11 mouse cellular contexts compared by ENCODE assay signal in genomic region chr17:71251601-71252001, GRCm38 (mm10).
DNase-seq lines count a peak whose midpoint lies in the region; ATAC-seq and TF ChIP-seq lines count a peak whose summit lies in the region.
"Had no signal": no experiment of that assay in that cellular context is flagged by ENCODE, and none has a peak within 500 bp of the region (broad histone marks: within the 10 kb centered on the region; RNA-seq: fewer than 3 reads in every experiment).

No protein-coding gene starts in this region.

- H3K4me1 ChIP-seq in liver, embryonic 11.5 days (replicated peaks; ENCODE audit: control insufficient read depth, insufficient read depth, low read length): peaks cover 29% of the 10 kb centered on the region
- peaks cover 6% of the 10 kb centered on the region for H3K4me1 ChIP-seq in liver, postnatal 0 days (ENCODE audit: insufficient read depth)
- H3K4me1 ChIP-seq in embryonic facial prominence, embryonic 15.5 days: peaks cover 28% of the 10 kb centered on the region
- peaks cover 17% of the 10 kb centered on the region; the same call in 1 of the 2 replicates for H3K4me1 ChIP-seq in kidney, postnatal 0 days (replicated peaks; ENCODE audit: insufficient read depth, low read length)
- peaks cover 18% of the 10 kb centered on the region for H3K4me1 ChIP-seq in forebrain, embryonic 10.5 days
- H3K4me1 ChIP-seq: stomach, embryonic 15.5 days had no signal

- H3K9ac ChIP-seq in liver, embryonic 11.5 days (ENCODE audit: low read depth, low read length): no peak overlapping the region
- H3K9ac ChIP-seq in liver, postnatal 0 days (replicated peaks): no peak overlapping the region
- H3K9ac ChIP-seq in embryonic facial prominence, embryonic 15.5 days: no peak overlapping the region
- H3K9ac ChIP-seq in kidney, postnatal 0 days (ENCODE audit: low read depth, low read length): no peak overlapping the region
- H3K9ac ChIP-seq: forebrain, embryonic 15.5 days; stomach, embryonic 15.5 days had no signal

- no peak for DNase-seq in liver, embryonic 11.5 days (ENCODE audit: low spot score)
- no peak for DNase-seq in liver, postnatal 0 days
- peak; percentile 61 for DNase-seq in kidney, postnatal 0 days (ENCODE audit: low spot score)
- peak; percentile 38 for DNase-seq in retina, embryonic 14.5 days (ENCODE audit: low spot score)
- DNase-seq in gastrocnemius, postnatal 14 days: no peak
- no peak for DNase-seq in forebrain, embryonic 10.5 days (ENCODE audit: extremely low spot score, low spot score)
- DNase-seq in adrenal gland, adult 8-10 months: no peak
- DNase-seq: lung, postnatal 14 days had no signal

- 63% methylated on average over 6 of the region's 6 CpGs for WGBS in liver, embryonic 11.5 days
- 76% methylated on average over 6 of the region's 6 CpGs for WGBS in liver, postnatal 0 days (ENCODE audit: insufficient replicate concordance)
- WGBS in embryonic facial prominence, embryonic 15.5 days: 36% methylated on average over 6 of the region's 6 CpGs
- WGBS in kidney, postnatal 0 days: 25% methylated on average over 6 of the region's 6 CpGs
- WGBS in forebrain, embryonic 10.5 days: 68% methylated on average over 6 of the region's 6 CpGs

- no peak for ATAC-seq in liver, embryonic 11.5 days (replicated peaks; ENCODE audit: low FRiP score)
- ATAC-seq in liver, postnatal 0 days: no peak
- peak; percentile 48; the same call in 1 of the 2 replicates for ATAC-seq in embryonic facial prominence, embryonic 15.5 days (ENCODE audit: insufficient number of reproducible peaks, low FRiP score, low TSS enrichment, low read depth)
- peak; percentile 53; the same call in 1 of the 2 replicates for ATAC-seq in kidney, postnatal 0 days (replicated peaks; ENCODE audit: low FRiP score, low read depth)

- H3K27me3 ChIP-seq in liver, embryonic 11.5 days (replicated peaks; ENCODE audit: control insufficient read depth, insufficient read depth, low read length): no peaks in the 10 kb centered on the region
- H3K27me3 ChIP-seq in liver, postnatal 0 days (ENCODE audit: insufficient read depth, low read length): no peaks in the 10 kb centered on the region
- no peaks in the 10 kb centered on the region for H3K27me3 ChIP-seq in embryonic facial prominence, embryonic 15.5 days
- no peaks in the 10 kb centered on the region for H3K27me3 ChIP-seq in kidney, postnatal 0 days (ENCODE audit: insufficient read depth, low read length)
- no peaks in the 10 kb centered on the region for H3K27me3 ChIP-seq in forebrain, embryonic 10.5 days (ENCODE audit: poor library complexity, severe bottlenecking)
- H3K27me3 ChIP-seq: forebrain, embryonic 15.5 days; stomach, embryonic 15.5 days had no signal

- TF ChIP-seq EP300 in liver, postnatal 0 days (IDR thresholded peaks at IDR 0.05; ENCODE audit: low read depth): no peak

- intact Hi-C loops in gastrocnemius, postnatal 14 days (cut with DNase I; ENCODE audit: low total_unique reads): no loop called here

- H3K9me3 ChIP-seq in liver, embryonic 11.5 days (ENCODE audit: control insufficient read depth, low read length): no peaks in the 10 kb centered on the region
- H3K9me3 ChIP-seq in liver, postnatal 0 days (ENCODE audit: low read length): no peaks in the 10 kb centered on the region
- no peaks in the 10 kb centered on the region for H3K9me3 ChIP-seq in embryonic facial prominence, embryonic 15.5 days (replicated peaks)
- H3K9me3 ChIP-seq in kidney, postnatal 0 days (replicated peaks; ENCODE audit: low read length): no peaks in the 10 kb centered on the region
- no peaks in the 10 kb centered on the region for H3K9me3 ChIP-seq in forebrain, embryonic 10.5 days
- H3K9me3 ChIP-seq: forebrain, embryonic 15.5 days; stomach, embryonic 15.5 days had no signal

- peaks cover 14% of the 10 kb centered on the region for H3K36me3 ChIP-seq in liver, embryonic 11.5 days (ENCODE audit: control insufficient read depth, insufficient read depth, low read length)
- H3K36me3 ChIP-seq in liver, postnatal 0 days (replicated peaks; ENCODE audit: insufficient read depth, low read length): peaks cover 62% of the 10 kb centered on the region
- H3K36me3 ChIP-seq in embryonic facial prominence, embryonic 15.5 days: peaks cover 29% of the 10 kb centered on the region
- H3K36me3 ChIP-seq in kidney, postnatal 0 days (ENCODE audit: insufficient read depth, low read length): peaks cover 18% of the 10 kb centered on the region
- H3K36me3 ChIP-seq in forebrain, embryonic 10.5 days (replicated peaks): peaks cover 91% of the 10 kb centered on the region

- H3K4me2 ChIP-seq in liver, embryonic 11.5 days: no peak overlapping the region
- no peak overlapping the region for H3K4me2 ChIP-seq in liver, postnatal 0 days (ENCODE audit: low read depth, low read length)
- no peak overlapping the region for H3K4me2 ChIP-seq in embryonic facial prominence, embryonic 15.5 days (replicated peaks)
- H3K4me2 ChIP-seq in kidney, postnatal 0 days (ENCODE audit: low read length): no peak overlapping the region
- H3K4me2 ChIP-seq: forebrain, embryonic 15.5 days; stomach, embryonic 15.5 days had no signal

- H3K27ac ChIP-seq in liver, embryonic 11.5 days (ENCODE audit: low read depth, low read length): peak overlapping the region; percentile 28
- no peak overlapping the region for H3K27ac ChIP-seq in liver, postnatal 0 days (ENCODE audit: low read depth)
- peak overlapping the region; percentile 72 for H3K27ac ChIP-seq in embryonic facial prominence, embryonic 15.5 days (replicated peaks)
- peak overlapping the region; percentile 76 for H3K27ac ChIP-seq in kidney, postnatal 0 days
- no peak overlapping the region for H3K27ac ChIP-seq in forebrain, embryonic 10.5 days
- H3K27ac ChIP-seq: forebrain, embryonic 15.5 days; stomach, embryonic 15.5 days had no signal

- TF ChIP-seq CTCF in liver, postnatal 0 days (IDR thresholded peaks at IDR 0.05; ENCODE audit: low read depth): no peak
- no peak for TF ChIP-seq CTCF in kidney, postnatal 0 days (IDR thresholded peaks at IDR 0.05; ENCODE audit: low read depth)

- H3K4me3 ChIP-seq in liver, embryonic 11.5 days (ENCODE audit: low read depth, low read length): no peak overlapping the region
- no peak overlapping the region for H3K4me3 ChIP-seq in liver, postnatal 0 days (ENCODE audit: low read depth, low read length)
- no peak overlapping the region for H3K4me3 ChIP-seq in embryonic facial prominence, embryonic 15.5 days (replicated peaks)
- no peak overlapping the region for H3K4me3 ChIP-seq in kidney, postnatal 0 days (replicated peaks; ENCODE audit: low read depth, low read length)
- no peak overlapping the region for H3K4me3 ChIP-seq in forebrain, embryonic 10.5 days
- H3K4me3 ChIP-seq: forebrain, embryonic 15.5 days; stomach, embryonic 15.5 days had no signal

Comparison
In these comparisons a context has a peak if more than half of its experiments do, and no peak if none do; other contexts are left out.
1. H3K27ac ChIP-seq: peak in liver, embryonic 11.5 days (single experiment), embryonic facial prominence, embryonic 15.5 days (single experiment) and kidney, postnatal 0 days (single experiment); none in liver, postnatal 0 days (single experiment) and forebrain, embryonic 10.5 days (single experiment).
2. ATAC-seq: peak in embryonic facial prominence, embryonic 15.5 days (single experiment) and kidney, postnatal 0 days (single experiment); none in liver, embryonic 11.5 days (single experiment) and liver, postnatal 0 days (single experiment).
3. DNase-seq: peak in kidney, postnatal 0 days (single experiment) and retina, embryonic 14.5 days (single experiment); none in liver, embryonic 11.5 days (single experiment), liver, postnatal 0 days (single experiment), gastrocnemius, postnatal 14 days (single experiment), forebrain, embryonic 10.5 days (single experiment) and adrenal gland, adult 8-10 months (single experiment).